19 mouse cellular contexts compared by ENCODE assay signal in the genomic region with DNA sequence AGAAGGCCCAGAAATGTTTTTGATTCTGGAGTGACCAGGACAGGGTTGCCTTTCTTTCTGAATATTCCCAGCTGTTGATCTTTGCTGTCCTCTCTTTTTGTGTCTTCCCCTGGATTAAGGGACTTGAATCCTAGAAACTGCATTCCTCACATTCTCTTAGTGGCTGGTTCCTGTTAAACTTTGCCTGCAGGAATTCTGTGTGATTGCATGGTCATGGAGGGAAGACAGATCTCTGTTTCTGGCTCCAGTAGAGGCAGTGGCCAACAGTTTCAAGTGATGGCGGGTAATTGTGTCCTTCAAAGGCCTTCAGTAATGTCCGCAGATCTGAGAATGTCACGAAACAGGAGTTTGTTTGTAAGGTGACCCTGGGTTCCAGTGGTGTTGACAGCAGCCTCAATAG.
DNase-seq lines count a peak whose midpoint lies in the region; ATAC-seq and TF ChIP-seq lines count a peak whose summit lies in the region.
"Had no signal": no experiment of that assay in that cellular context is flagged by ENCODE, and none has a peak within 500 bp of the region (broad histone marks: within the 10 kb centered on the region; RNA-seq: fewer than 3 reads in every experiment).

No protein-coding gene starts in this region.

- no peak overlapping the region for H3K4me3 ChIP-seq in heart, embryonic 14.5 days (ENCODE audit: control insufficient read depth in 1 of 2, insufficient read depth in 1 of 2, low read depth in 1 of 2, low read length in 2 of 2)
- no peak overlapping the region for H3K4me3 ChIP-seq in lung, embryonic 16.5 days (ENCODE audit: low read length)
- H3K4me3 ChIP-seq in lung, postnatal 0 days (ENCODE audit: low read depth, low read length): no peak overlapping the region
- H3K4me3 ChIP-seq in embryonic facial prominence, embryonic 10.5 days: no peak overlapping the region
- H3K4me3 ChIP-seq: erythroblast, embryonic 14.5 days; forebrain, embryonic 13.5 days; midbrain, embryonic 13.5 days; neural tube, embryonic 13.5 days had no signal

- no peaks in the 10 kb centered on the region for H3K9me3 ChIP-seq in heart, embryonic 14.5 days (ENCODE audit: control insufficient read depth, low read length)
- no peaks in the 10 kb centered on the region for H3K9me3 ChIP-seq in lung, embryonic 16.5 days (ENCODE audit: control insufficient read depth, low read length)
- no peaks in the 10 kb centered on the region for H3K9me3 ChIP-seq in lung, postnatal 0 days (ENCODE audit: low read length)
- no peaks in the 10 kb centered on the region for H3K9me3 ChIP-seq in embryonic facial prominence, embryonic 10.5 days
- H3K9me3 ChIP-seq: forebrain, embryonic 13.5 days; midbrain, embryonic 13.5 days; neural tube, embryonic 13.5 days had no signal

- peak overlapping the region; percentile 10 to 56; a peak in 2 of 4 replicates for H3K27ac ChIP-seq in heart, embryonic 14.5 days (replicated peaks in 1 of 2; ENCODE audit: control insufficient read depth in 1 of 2, insufficient read depth in 1 of 2, low read depth in 2 of 2, low read length in 2 of 2)
- peak overlapping the region; percentile 4; the same call in 1 of the 2 replicates for H3K27ac ChIP-seq in lung, embryonic 16.5 days (ENCODE audit: low read length)
- no peak overlapping the region for H3K27ac ChIP-seq in lung, postnatal 0 days (ENCODE audit: low read length)
- H3K27ac ChIP-seq in embryonic facial prominence, embryonic 10.5 days (replicated peaks): peak overlapping the region; percentile 49; the same call in 1 of the 2 replicates
- H3K27ac ChIP-seq: forebrain, embryonic 13.5 days; hindbrain, embryonic 14.5 days; midbrain, embryonic 13.5 days; neural tube, embryonic 13.5 days had no signal

- H3K4me2 ChIP-seq in heart, embryonic 14.5 days (ENCODE audit: low read length): no peak overlapping the region
- no peak overlapping the region for H3K4me2 ChIP-seq in lung, embryonic 16.5 days (ENCODE audit: low read depth, low read length)
- H3K4me2 ChIP-seq in lung, postnatal 0 days (replicated peaks; ENCODE audit: low read depth, low read length): no peak overlapping the region
- H3K4me2 ChIP-seq: forebrain, embryonic 13.5 days; hindbrain, embryonic 14.5 days; midbrain, embryonic 13.5 days; neural tube, embryonic 13.5 days had no signal

- no peaks in the 10 kb centered on the region for H3K36me3 ChIP-seq in heart, embryonic 14.5 days (ENCODE audit: control insufficient read depth, insufficient read depth, low read length)
- H3K36me3 ChIP-seq in lung, embryonic 16.5 days (ENCODE audit: control insufficient read depth, insufficient read depth, low read length): no peaks in the 10 kb centered on the region
- no peaks in the 10 kb centered on the region for H3K36me3 ChIP-seq in lung, postnatal 0 days (ENCODE audit: insufficient read depth, low read length)
- H3K36me3 ChIP-seq in embryonic facial prominence, embryonic 10.5 days (replicated peaks): no peaks in the 10 kb centered on the region
- H3K36me3 ChIP-seq: midbrain, embryonic 13.5 days; neural tube, embryonic 13.5 days had no signal

- ATAC-seq in heart, embryonic 14.5 days (ENCODE audit: insufficient number of reproducible peaks, insufficient read depth, low FRiP score, low read depth): no peak
- ATAC-seq in lung, embryonic 16.5 days (ENCODE audit: low read depth): peak; percentile 34
- ATAC-seq in lung, postnatal 0 days: no peak
- ATAC-seq: forebrain, embryonic 13.5 days; liver, postnatal 0 days; midbrain, embryonic 13.5 days; Patski had no signal

- no peaks in the 10 kb centered on the region for H3K27me3 ChIP-seq in heart, embryonic 14.5 days (ENCODE audit: control insufficient read depth, insufficient read depth, low read length)
- H3K27me3 ChIP-seq in lung, embryonic 16.5 days (ENCODE audit: control insufficient read depth, insufficient read depth, low read depth, low read length): no peaks in the 10 kb centered on the region
- no peaks in the 10 kb centered on the region for H3K27me3 ChIP-seq in lung, postnatal 0 days (replicated peaks; ENCODE audit: insufficient read depth, low read length)
- no peaks in the 10 kb centered on the region for H3K27me3 ChIP-seq in embryonic facial prominence, embryonic 10.5 days (replicated peaks; ENCODE audit: low read depth, poor library complexity, severe bottlenecking)
- H3K27me3 ChIP-seq: forebrain, embryonic 13.5 days; midbrain, embryonic 13.5 days; neural tube, embryonic 13.5 days; Patski had no signal

- 6% methylated on average over 3 of the region's 3 CpGs for WGBS in heart, embryonic 14.5 days
- WGBS in lung, embryonic 16.5 days: 31% methylated on average over 3 of the region's 3 CpGs
- 47% methylated on average over 3 of the region's 3 CpGs for WGBS in lung, postnatal 0 days
- WGBS in embryonic facial prominence, embryonic 10.5 days: 24% methylated on average over 3 of the region's 3 CpGs

- no peak overlapping the region for H3K9ac ChIP-seq in heart, embryonic 14.5 days (ENCODE audit: low read length)
- no peak overlapping the region for H3K9ac ChIP-seq in lung, embryonic 16.5 days (ENCODE audit: low read length)
- H3K9ac ChIP-seq in lung, postnatal 0 days (replicated peaks; ENCODE audit: low read depth): no peak overlapping the region
- H3K9ac ChIP-seq: forebrain, embryonic 13.5 days; hindbrain, embryonic 14.5 days; liver, postnatal 0 days; midbrain, embryonic 13.5 days; neural tube, embryonic 13.5 days had no signal

- no peak for DNase-seq in heart, adult 8-10 months (ENCODE audit: low spot score)
- no peak for DNase-seq in lung, postnatal 0 days (ENCODE audit: low spot score)
- no peak for DNase-seq in embryonic facial prominence, embryonic 10.5 days (ENCODE audit: low spot score)
- DNase-seq in layer of hippocampus, adult 9-11 months: no peak
- DNase-seq in adrenal gland, postnatal 4 days (ENCODE audit: low spot score in 2 of 2): no peak
- DNase-seq: adrenal gland, adult 8-10 months; cerebellum, adult 9-11 months; layer of hippocampus, postnatal 36 days; liver, postnatal 0 days; thymus, adult 18-20 months; thymus, postnatal 4 days had no signal

- TF ChIP-seq CTCF in lung, postnatal 0 days (IDR thresholded peaks at IDR 0.05): no peak

- H3K4me1 ChIP-seq in heart, embryonic 14.5 days (ENCODE audit: control insufficient read depth in 2 of 2, insufficient read depth in 2 of 2, low read length in 2 of 2): peaks cover 4 to 7% of the 10 kb centered on the region in 2 experiments; a peak in 3 of 4 replicates
- H3K4me1 ChIP-seq in lung, embryonic 16.5 days (replicated peaks; ENCODE audit: control insufficient read depth, insufficient read depth, low read length): peaks cover 13% of the 10 kb centered on the region
- peaks cover 4% of the 10 kb centered on the region; the same call in 1 of the 2 replicates for H3K4me1 ChIP-seq in lung, postnatal 0 days (ENCODE audit: insufficient read depth, low read depth, low read length)
- peaks cover 34% of the 10 kb centered on the region for H3K4me1 ChIP-seq in embryonic facial prominence, embryonic 10.5 days

- no peak for TF ChIP-seq EP300 in lung, postnatal 0 days (IDR thresholded peaks at IDR 0.05)
